Mouse (Mus musculus) liver, embryonic 16.5 days (tissue): ENCODE results near the gene Tuba1c. TPM values are rescaled to one million over a fixed set of nuclear protein-coding genes. Genes with fewer than 3 reads are reported as not detected.
"Not testable (repeated sequence)": the region's sequence is repeated elsewhere in the genome, so short reads cannot be mapped to it uniquely, and the experiment has no call there.

Experiments
- ATAC-seq: fragments of 200-750 bp; cut with Nextera tagmentation; 2 replicates; pipeline ENCODE4 v1.8.0; 2017; ENCODE audit warnings: low read depth, mild to moderate bottlenecking, moderate number of reproducible peaks, moderate library complexity
- H3K27ac ChIP-seq: fragments of 300-500 bp; sonication (generic); 2 replicates; pipeline ENCODE4 v1.5.1; 2014; ENCODE audit warnings: mild to moderate bottlenecking, low read length
- H3K27me3 ChIP-seq: fragments of 300-500 bp; sonication (generic); 2 replicates; pipeline ENCODE4 v1.6.1; 2014; ENCODE audit warnings: low read depth, low read length, mixed read lengths; ENCODE audit not compliant: control insufficient read depth, insufficient read depth
- H3K36me3 ChIP-seq: fragments of 300-500 bp; sonication (generic); 2 replicates; pipeline ENCODE4 v1.6.1; 2014; ENCODE audit warnings: mild to moderate bottlenecking; ENCODE audit not compliant: control insufficient read depth, insufficient read depth
- H3K4me1 ChIP-seq: fragments of 300-500 bp; sonication (generic); 2 replicates; pipeline ENCODE4 v1.6.1; 2014; ENCODE audit warnings: low read depth, low read length, mixed read lengths; ENCODE audit not compliant: control insufficient read depth
- H3K4me2 ChIP-seq: fragments of 300-500 bp; sonication (generic); 2 replicates; pipeline ENCODE4 v1.6.1; 2014; ENCODE audit warnings: low read depth, low read length, mixed read lengths
- H3K4me3 ChIP-seq: fragments of 300-500 bp; sonication (generic); 2 replicates; pipeline ENCODE4 v1.5.1; 2014; ENCODE audit warnings: low read depth, mild to moderate bottlenecking, low read length
- H3K9ac ChIP-seq: fragments of 300-500 bp; sonication (generic); 2 replicates; pipeline ENCODE4 v1.6.1; 2014; ENCODE audit warnings: low read depth, low read length
- H3K9me3 ChIP-seq: fragments of 300-500 bp; sonication (generic); replicated peaks from 2 replicates; pipeline ENCODE4 v1.6.1; 2016; ENCODE audit warnings: low read length; ENCODE audit not compliant: control insufficient read depth
- WGBS: fragments of 180-500 bp; shearing (Covaris S2); extraction: QIAGEN DNeasy Blood & Tissue Kit; methylation state at CpG from one replicate; pipeline ENCODE4 v1.1.7; 2014; ENCODE audit not compliant: insufficient replicate concordance; 5-methylcytosine and 5-hydroxymethylcytosine counted together
- polyA plus RNA-seq: library from polyadenylated mRNA; unstranded; fragments of >200 nt; fragmentation: Nextera tagmentation; extraction: Ambion mirVana; gene quantifications from 2 replicates; pipeline ENCODE4 v1.2.1, GENCODE M21; 2015

The Tuba1c gene
- polyA plus RNA-seq, 1 experiment from 2014 or later: 260 TPM

GRCm38 (mm10) chr15:99039996-99040919 is 10.6 kb downstream of the Tuba1c start:
- no peaks in the 10 kb centered on the region for H3K9me3 ChIP-seq
- H3K9ac ChIP-seq: no peak overlapping the region
- no peak overlapping the region for H3K4me3 ChIP-seq
- H3K4me2 ChIP-seq: no peak overlapping the region
- ATAC-seq: no peak
- H3K4me1 ChIP-seq: peaks cover 2% of the 10 kb centered on the region; the same call in 1 of the 2 replicates
- H3K36me3 ChIP-seq: peaks cover 25% of the 10 kb centered on the region
- no peak overlapping the region for H3K27ac ChIP-seq
- no peaks in the 10 kb centered on the region for H3K27me3 ChIP-seq
- 59% methylated on average over 26 of the region's 26 CpGs for WGBS

- Histone ChIP-seq H3K4me2 (no peak overlapping the region), H3K27ac (no peak overlapping the region), H3K4me1 (peaks cover under 1% of the 10 kb centered on the region; the same call in 1 of the 2 replicates), H3K4me3 (no peak overlapping the region), H3K9ac (no peak overlapping the region), H3K27me3 (no peaks in the 10 kb centered on the region), H3K9me3 (no peaks in the 10 kb centered on the region), H3K36me3 (peaks cover 16% of the 10 kb centered on the region)
- no peak for ATAC-seq
- WGBS: 65% methylated on average over 21 of the region's 21 CpGs
These were observed 11.5 kb downstream of the Tuba1c start for GRCm38 (mm10) chr15:99040920-99041856.

- H3K36me3 ChIP-seq: peaks cover 9% of the 10 kb centered on the region; the same call in 1 of the 2 replicates
- no peaks in the 10 kb centered on the region for H3K27me3 ChIP-seq
- no peak overlapping the region for H3K4me3 ChIP-seq
- peak; percentile 63 for ATAC-seq
- no peak overlapping the region for H3K4me2 ChIP-seq
- H3K27ac ChIP-seq: no peak overlapping the region
- no peaks in the 10 kb centered on the region; the same call in 1 of the 2 replicates for H3K4me1 ChIP-seq
- 53% methylated on average over 5 of the region's 5 CpGs for WGBS
- H3K9ac ChIP-seq: no peak overlapping the region
- no peaks in the 10 kb centered on the region for H3K9me3 ChIP-seq
These were observed 12.6 kb downstream of the Tuba1c start for GRCm38 (mm10) chr15:99042334-99042733.

GRCm38 (mm10) chr15:99044854-99045253 is 15.2 kb downstream of the Tuba1c start:
- no peak overlapping the region for H3K9ac ChIP-seq
- no peak overlapping the region for H3K4me3 ChIP-seq
- H3K27ac ChIP-seq: no peak overlapping the region
- H3K36me3 ChIP-seq: no peaks in the 10 kb centered on the region
- ATAC-seq: no peak
- 48% methylated on average over 3 of the region's 3 CpGs for WGBS
- no peak overlapping the region for H3K4me2 ChIP-seq
- no peaks in the 10 kb centered on the region for H3K9me3 ChIP-seq
- no peaks in the 10 kb centered on the region for H3K27me3 ChIP-seq
- H3K4me1 ChIP-seq: no peaks in the 10 kb centered on the region; the same call in 1 of the 2 replicates

- not testable (repeated sequence) for H3K4me2 ChIP-seq, H3K36me3 ChIP-seq, ATAC-seq, H3K4me1 ChIP-seq, H3K4me3 ChIP-seq, H3K9ac ChIP-seq, H3K27ac ChIP-seq, H3K27me3 ChIP-seq, H3K9me3 ChIP-seq
- WGBS: 69% methylated on average over 6 of the region's 6 CpGs
These were observed 16.0 kb downstream of the Tuba1c start for GRCm38 (mm10) chr15:99045734-99046133.

- 28% methylated on average over 13 of the region's 13 CpGs for WGBS
- Histone ChIP-seq H3K4me2 (no peak overlapping the region), H3K4me1 (no peaks in the 10 kb centered on the region; the same call in 1 of the 2 replicates), H3K27ac (no peak overlapping the region), H3K36me3 (no peaks in the 10 kb centered on the region), H3K9me3 (no peaks in the 10 kb centered on the region), H3K9ac (no peak overlapping the region), H3K27me3 (peaks cover 20% of the 10 kb centered on the region), H3K4me3 (no peak overlapping the region)
- ATAC-seq: no peak
These were observed 20.0 kb downstream of the Tuba1c start for GRCm38 (mm10) chr15:99049473-99050253.

GRCm38 (mm10) chr15:99053373-99053772 is 23.7 kb downstream of the Tuba1c start:
- 20% methylated on average over 9 of the region's 9 CpGs for WGBS
- Histone ChIP-seq H3K9me3 (no peaks in the 10 kb centered on the region), H3K4me3 (no peak overlapping the region), H3K27me3 (peaks cover 57% of the 10 kb centered on the region), H3K9ac (no peak overlapping the region), H3K4me2 (no peak overlapping the region), H3K27ac (no peak overlapping the region), H3K4me1 (peaks cover 6% of the 10 kb centered on the region), H3K36me3 (no peaks in the 10 kb centered on the region)
- no peak for ATAC-seq

- no peak within 1 kb of the TSS for H3K9ac ChIP-seq
- H3K4me1 ChIP-seq: peaks cover 6% of the 10 kb centered on the region
- H3K36me3 ChIP-seq: no peaks in the 10 kb centered on the region
- ATAC-seq: no peak
- H3K27me3 ChIP-seq: peaks cover 65% of the 10 kb centered on the region
- H3K9me3 ChIP-seq: no peaks in the 10 kb centered on the region
- peak within 1 kb of the TSS; percentile 43 for H3K4me2 ChIP-seq
- H3K27ac ChIP-seq: no peak within 1 kb of the TSS
- peak within 1 kb of the TSS; percentile 24 for H3K4me3 ChIP-seq
- 4% methylated on average over 29 of the region's 30 CpGs for WGBS
These were observed 25.3 kb downstream of the Tuba1c start, which contains the start of gene Prph for GRCm38 (mm10) chr15:99055040-99055439. Gene Prph (plus strand): TSS chr15:99055174.
